Mouse (Mus musculus) midbrain, embryonic 16.5 days (tissue): ENCODE measurements around the gene Inka1. TPM values are rescaled to one million over a fixed set of nuclear protein-coding genes. Genes with fewer than 3 reads are reported as not detected.

Experiments
- polyA plus RNA-seq: library from polyadenylated mRNA; unstranded; fragments of >200 nt; fragmentation: Nextera tagmentation; extraction: Ambion mirVana; gene quantifications from 2 replicates; pipeline ENCODE4 v1.2.1, GENCODE M21; 2015

The Inka1 gene
- polyA plus RNA-seq, 1 experiment from 2014 or later: 17.6 TPM

Other genes starting within 250 kb of the Inka1 start
- gene Rbm5, start 214.9 kb downstream of the Inka1 start, polyA plus RNA-seq: 239 and 270 TPM in 2 replicates
- 95.5 and 113 TPM in 2 replicates for gene Rbm6, start 112.6 kb downstream of the Inka1 start, polyA plus RNA-seq
- gene Mon1a, start 97.7 kb downstream of the Inka1 start, polyA plus RNA-seq: 23.3 and 23.4 TPM in 2 replicates
- 1.4 and 2.6 TPM in 2 replicates for gene Mst1r, start 79.0 kb downstream of the Inka1 start, polyA plus RNA-seq
- not detected in 2 replicates for gene Actl11, start 57.4 kb downstream of the Inka1 start, polyA plus RNA-seq
- gene Camkv, start 50.2 kb downstream of the Inka1 start, polyA plus RNA-seq: 90.2 and 121 TPM in 2 replicates
- 10.0 and 12.6 TPM in 2 replicates for gene Traip, start 35.7 kb downstream of the Inka1 start, polyA plus RNA-seq
- 3.7 and 4.7 TPM in 2 replicates for gene Uba7, start 10.4 kb downstream of the Inka1 start, polyA plus RNA-seq
- 0.65 and 0.67 TPM in 2 replicates for gene Gm20661, start 2.8 kb downstream of the Inka1 start, polyA plus RNA-seq
- gene Cdhr4, start 6.6 kb upstream of the Inka1 start, polyA plus RNA-seq: 1.2 and 1.4 TPM in 2 replicates
- gene Gm20662, start 10.5 kb upstream of the Inka1 start, polyA plus RNA-seq: 0.83 and 0.97 TPM in 2 replicates
- 115 and 118 TPM in 2 replicates for gene Ip6k1, start 16.6 kb upstream of the Inka1 start, polyA plus RNA-seq
- gene Gmppb, start 63.4 kb upstream of the Inka1 start, polyA plus RNA-seq: 19.8 and 22.8 TPM in 2 replicates
- 2.6 and 2.8 TPM in 2 replicates for gene Amigo3, start 67.3 kb upstream of the Inka1 start, polyA plus RNA-seq
- 0.09 TPM in 1 of 2 replicates, not detected in the other for gene Mst1, start 94.6 kb upstream of the Inka1 start, polyA plus RNA-seq
- gene Rnf123, start 97.5 kb upstream of the Inka1 start, polyA plus RNA-seq: 53.4 and 53.9 TPM in 2 replicates
- gene Apeh, start 108.7 kb upstream of the Inka1 start, polyA plus RNA-seq: 46.0 and 50.8 TPM in 2 replicates
- 8.6 and 10.1 TPM in 2 replicates for gene Bsn, start 204.5 kb upstream of the Inka1 start, polyA plus RNA-seq